Mouse (Mus musculus): Measurements from ENCODE around the gene Adipor2.
"Not testable (repeated sequence)": the region's sequence is repeated elsewhere in the genome, so short reads cannot be mapped to it uniquely, and the experiment has no call there.

Gene Adipor2

DNA sequence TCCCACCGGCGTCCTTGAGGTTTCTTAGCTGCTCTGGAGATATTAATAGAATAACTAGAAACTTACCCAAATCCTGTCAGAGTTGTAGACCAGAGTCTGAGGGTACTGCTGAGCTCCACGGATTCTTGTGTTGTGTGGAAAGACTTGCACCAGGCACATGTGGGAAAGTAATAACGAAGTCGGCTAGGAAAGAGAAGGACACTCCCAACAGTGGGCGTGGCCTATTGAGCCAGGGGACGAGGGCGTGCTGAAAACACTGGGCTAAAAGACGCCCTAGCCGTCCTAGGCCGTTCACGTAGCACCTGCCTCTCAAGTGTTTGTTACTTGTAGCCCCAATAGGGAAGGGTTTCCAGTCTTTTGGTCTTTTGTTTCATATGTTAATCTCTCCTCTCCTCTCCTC lies at the start of gene Adipor2:
Gene Adipor2 (minus strand): TSS at position 351 of the 400 bp plus-strand sequence.
- DNase-seq (ENCODE audit: low spot score in 2 of 2) = no peak

DNA sequence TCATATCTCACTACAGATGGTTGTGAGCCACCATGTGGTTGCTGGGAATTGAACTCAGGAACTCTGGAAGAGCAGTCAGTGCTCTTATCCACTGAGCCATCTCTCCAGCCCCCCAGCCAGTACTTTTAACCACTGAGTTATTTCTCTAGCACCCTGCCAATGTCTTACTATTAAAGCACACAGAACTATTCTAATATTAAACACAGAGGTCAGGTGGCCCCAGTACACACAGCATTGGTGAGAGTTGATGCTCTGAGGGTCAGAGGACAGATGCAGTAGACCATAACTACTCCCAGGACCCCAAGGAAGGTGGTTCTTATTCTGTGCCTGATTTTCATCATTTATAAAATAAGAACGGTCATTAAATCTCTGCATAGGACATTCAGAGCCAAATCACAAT lies 48.7 kb upstream of the Adipor2 start:
- DNase-seq (ENCODE audit: low spot score in 2 of 2) = no peak

DNA sequence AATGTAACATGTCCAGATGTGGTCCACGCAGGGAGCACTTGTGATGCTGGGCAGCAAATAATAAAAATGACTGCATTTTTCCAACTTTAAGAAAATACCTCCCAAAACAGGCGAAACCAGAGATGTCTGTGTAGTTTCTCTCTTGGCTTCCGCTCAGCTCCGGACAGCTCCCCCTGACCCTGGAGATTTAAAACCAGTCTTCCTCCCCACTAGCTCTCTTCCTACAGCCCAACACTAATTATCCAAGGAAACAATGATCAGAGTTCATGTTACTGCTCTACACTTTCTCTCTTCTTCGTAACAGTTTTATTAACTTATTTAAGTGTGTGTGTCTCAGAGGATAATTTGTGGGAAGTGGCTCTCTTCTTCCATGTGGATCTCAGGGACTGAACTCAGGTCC lies 42.9 kb upstream of the Adipor2 start:
- no peak for DNase-seq (ENCODE audit: low spot score in 2 of 2)

DNA sequence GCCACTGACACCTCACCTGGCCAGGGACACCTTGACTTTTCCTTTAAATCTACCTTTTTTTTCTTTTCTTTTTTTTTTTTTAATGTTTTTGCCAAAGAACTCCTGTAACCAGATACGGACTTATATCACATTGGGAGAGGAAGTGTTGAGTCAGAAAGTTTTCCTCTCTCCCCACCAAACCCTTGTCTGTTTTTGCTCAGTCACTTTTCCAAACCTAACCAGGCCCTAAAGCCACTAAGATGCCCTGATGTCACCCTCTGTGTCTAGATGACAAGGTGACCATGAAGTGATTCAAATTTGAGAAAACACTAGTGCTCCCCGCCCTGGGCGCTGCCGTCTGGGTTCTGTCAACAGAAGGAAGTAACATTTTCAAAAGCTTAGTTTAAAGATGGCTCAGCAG lies 41.5 kb upstream of the Adipor2 start:
- no peak for DNase-seq (ENCODE audit: low spot score in 2 of 2)

DNA sequence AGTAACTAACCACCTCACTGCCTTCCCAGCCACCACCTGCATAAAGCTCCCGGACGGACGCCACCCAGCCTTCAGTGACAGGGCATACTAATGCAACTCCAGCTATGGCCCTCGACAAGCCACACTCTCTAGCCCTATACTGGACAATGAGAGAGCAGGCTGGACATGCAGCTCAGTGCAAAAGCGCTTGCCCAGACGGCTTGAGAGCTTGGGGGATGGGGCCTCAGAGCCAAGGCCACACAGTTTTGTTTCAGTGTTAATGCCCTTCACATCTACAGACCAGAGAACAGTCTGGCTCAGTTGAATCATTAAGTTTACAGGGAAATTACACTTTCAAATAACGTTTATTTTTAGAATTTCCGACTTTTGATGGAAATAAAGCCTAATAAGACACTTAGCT lies 40.7 kb upstream of the Adipor2 start:
- DNase-seq (ENCODE audit: low spot score in 2 of 2) = no peak

DNA sequence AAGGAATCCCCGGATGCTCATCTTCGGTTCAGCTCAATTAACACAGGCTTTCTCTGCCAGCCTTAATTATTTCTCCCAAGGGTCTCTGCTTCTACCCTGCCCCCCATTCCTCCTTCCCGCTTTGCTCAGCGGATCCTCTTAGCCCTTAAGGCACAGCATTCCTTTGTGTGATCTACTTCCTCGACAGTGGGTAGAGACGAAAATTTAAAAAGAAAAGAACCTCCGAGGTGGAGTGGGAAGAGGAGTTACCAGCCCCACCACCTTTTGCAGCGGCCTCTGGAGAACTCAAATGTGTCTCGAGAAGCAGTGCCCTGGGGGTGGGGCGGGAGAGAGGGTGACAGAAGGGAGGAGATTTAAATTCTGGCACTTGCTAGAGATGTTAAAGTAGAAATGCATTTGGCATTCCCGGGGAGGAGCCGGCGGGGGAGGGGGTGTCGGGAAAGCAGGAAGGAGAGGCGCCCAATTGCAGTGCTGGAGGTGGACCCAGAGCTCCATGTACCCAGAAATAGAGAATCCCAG lies 34.5 kb upstream of the Adipor2 start:
- DNase-seq (ENCODE audit: low spot score in 2 of 2) = peak; percentile 87 to 88

DNA sequence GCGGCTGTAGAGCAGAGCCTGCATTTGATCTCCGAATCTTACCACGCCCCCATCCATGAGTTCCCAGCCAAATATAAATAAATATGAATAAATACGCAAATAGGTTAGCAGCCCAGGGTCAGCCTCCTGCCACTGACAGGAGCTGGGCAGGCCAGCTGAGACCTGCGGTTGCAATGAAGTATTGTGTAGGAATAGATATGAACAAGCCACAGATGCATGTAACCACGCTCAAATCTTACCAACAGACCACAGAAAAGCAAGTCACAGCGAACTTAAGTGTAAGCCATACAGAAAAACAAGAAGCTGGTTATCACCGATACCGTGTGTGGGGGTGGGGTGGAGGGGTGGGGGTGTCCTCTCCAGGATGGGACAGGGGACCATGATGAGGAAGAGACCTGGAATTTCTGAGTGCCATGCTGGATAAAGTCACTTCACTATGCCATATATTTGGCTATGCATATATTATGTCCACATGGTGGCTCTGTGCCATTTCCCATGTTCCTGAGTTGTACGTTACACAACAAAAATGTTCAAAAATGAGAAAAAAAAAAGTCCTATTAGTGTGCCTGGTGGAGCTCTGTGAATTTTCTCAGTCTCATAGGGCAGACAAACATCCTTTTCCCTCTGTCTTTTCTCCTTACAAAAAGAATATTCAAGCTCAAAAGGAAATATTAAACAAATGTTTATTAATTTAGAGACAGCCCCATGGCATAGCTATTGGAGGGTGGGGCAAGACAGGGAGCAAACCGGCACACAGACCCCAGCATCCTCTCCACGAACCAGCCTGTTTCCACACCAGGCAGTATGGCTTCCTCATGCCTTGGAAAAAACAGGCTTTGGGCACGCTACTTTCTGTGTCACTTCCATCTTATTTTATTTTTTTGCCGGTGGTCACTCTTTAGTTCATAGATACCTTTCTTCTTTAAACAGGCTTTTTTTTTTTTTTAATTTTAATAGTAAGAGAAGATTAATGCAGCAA lies 33.8 kb upstream of the Adipor2 start:
- no peak for DNase-seq (ENCODE audit: low spot score in 2 of 2)

DNA sequence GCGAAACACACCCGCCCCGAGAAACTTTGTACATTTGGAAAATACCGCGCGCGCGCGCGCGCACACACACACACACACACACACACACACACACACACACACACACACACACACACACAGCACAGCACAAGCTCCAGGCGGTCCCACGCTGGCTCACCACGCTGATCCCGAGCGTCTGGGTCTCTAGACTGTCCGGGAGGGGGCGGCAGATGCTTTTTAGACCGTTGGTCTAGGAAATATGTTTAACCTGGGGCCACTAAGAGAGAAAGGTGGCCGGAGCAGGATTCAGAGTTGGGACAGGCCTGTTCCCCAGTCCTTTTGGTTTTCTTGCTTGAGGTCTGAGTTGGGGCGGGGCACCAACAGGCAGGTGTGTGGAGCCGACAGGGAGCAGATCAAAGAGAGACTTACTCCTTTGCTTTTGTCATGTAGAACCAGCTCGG lies 31.6 kb upstream of the Adipor2 start:
- DNase-seq (ENCODE audit: low spot score in 2 of 2) = no peak

DNA sequence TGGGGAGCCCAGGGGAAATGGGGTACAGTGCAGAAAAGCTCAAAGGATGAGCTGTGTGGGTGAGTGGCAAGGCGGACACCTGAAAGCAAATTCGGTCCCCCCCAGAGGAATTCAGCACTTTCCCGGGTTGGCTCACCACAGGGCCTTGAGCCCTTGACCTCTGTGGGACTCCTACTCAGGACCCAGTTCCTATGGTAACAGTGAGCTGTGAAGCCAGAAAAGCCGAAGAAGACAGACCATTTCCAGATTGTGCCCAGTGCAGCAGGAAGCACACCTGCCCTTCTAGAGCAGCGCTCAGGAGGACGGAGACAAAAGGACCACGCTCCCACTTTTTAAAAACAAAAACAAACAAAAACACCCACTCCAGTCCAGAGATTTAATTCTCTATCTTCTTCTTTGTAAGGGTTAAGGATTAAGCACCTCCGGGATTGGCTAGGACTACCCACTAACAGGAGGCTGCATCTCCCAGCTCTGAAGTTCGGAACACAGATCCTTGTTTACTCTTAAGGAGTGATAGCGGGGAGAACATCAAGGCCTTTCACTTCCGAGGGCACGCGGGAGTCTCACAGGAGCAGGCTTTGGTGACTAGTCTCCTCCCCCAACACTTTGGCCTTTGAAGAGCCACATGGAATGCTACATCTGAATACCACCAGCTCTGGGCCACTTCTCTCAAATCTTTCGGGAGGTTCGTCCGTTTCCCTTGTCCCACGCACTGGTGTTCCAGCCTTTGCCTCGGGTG lies 31.0 kb upstream of the Adipor2 start:
- DNase-seq (ENCODE audit: low spot score in 2 of 2) = no peak

DNA sequence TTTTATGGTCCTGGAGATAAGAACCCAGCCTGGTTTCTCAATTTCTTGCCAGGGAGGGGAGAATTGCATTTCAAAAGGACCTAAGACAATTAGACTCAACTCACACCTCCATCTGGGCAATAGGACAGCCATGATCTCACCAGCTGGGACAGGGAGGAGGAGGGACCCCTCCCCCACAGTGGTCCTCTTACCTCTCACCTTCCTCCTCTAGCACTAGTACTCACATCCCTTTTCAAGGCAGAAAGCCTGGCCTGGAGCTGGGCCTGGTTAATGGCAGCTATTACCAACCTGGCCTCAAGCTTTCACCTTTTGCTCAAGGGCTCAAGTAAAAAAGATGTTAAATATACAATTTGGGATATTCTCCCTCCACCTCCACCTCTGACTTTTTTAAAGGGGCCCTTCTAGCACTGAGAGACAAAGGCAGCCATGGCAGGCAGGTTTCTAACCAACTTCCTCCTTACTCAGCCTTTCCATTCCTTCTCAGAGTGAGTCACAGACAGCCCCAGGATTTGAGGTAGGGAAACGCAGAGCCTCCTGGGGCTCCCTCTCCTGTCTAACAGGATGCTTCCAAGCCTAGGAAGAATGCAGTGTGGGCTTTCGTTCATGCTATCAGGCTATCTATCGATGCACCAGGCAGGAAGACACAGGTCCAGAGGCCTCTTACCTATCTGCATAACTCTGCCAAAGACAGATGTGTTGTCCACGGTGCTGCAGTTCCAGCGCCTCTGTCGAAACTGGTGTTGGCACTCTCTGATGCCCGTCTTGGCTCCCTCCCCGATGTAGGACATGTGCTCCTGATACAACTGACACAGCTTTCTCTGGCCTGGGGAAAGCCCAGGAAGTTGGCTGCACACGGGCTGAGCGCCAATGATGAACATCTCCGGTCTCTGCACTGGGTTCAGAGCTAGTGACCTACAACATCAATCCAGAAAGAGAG lies 28.4 kb upstream of the Adipor2 start:
- DNase-seq (ENCODE audit: low spot score in 2 of 2) = no peak

DNA sequence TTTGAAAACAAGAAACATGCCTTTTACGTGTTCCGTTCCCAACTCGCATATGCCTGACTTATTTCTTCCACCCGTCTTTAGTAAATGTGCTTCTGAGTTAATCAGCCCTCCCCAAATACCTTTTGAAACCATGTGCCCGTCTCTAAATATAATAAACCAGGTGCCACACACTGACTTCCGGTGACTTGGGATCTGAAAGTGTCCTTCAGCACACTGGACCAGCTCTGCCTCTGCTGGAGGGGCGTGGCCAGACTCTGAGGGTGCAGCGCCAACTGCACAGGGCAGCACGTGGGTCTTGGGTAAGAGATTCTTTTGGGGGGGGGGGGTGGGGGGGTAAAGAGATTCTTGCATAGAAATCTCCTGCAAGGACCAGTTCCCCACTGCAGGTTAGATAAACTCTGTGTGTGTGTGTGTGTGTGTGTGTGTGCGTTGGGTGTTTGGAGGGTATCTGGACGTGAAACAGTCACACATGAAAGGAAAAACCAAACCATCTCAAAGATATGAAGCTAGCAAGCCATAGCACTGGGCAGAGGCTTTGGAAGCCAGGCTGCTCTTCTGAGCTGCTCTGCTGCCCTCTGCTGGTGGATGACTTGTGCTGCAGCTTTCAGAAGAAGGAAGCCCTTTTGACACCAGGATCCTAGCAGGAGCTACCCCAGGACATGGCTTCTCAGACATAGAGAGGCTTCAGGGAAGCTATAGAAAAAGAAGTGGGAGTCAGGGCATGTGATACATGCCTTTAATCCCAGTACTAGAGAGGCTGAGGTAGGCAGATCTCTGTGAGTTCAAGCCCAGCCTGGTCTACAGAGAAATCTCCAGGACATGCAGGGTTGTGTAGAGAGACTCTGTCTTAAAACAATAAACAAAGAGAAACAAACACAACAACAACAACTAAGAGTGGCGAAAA lies 26.5 kb upstream of the Adipor2 start:
- peak; percentile 74 to 75 for DNase-seq (ENCODE audit: low spot score in 2 of 2)

DNA sequence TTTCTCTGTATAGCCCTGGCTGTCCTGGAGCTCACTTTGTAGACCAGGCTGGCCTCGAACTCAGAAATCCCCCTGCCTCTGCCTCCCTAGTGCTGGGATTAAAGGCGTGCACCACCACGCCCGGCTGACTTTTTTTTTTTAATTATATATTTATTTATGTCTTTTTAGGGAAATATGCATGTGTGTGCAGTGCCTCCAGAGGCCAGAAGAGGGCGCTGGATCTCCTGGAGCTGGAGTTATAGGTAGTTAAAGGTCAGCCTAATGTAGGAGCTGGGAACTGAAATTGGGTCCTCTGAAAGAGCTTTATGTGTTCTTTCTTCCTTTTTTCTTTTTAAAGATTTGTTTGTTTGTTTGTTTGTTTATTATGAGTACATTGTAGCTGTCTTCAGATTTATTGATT lies 25.2 kb upstream of the Adipor2 start:
- DNase-seq (ENCODE audit: low spot score in 2 of 2) = not testable (repeated sequence)

DNA sequence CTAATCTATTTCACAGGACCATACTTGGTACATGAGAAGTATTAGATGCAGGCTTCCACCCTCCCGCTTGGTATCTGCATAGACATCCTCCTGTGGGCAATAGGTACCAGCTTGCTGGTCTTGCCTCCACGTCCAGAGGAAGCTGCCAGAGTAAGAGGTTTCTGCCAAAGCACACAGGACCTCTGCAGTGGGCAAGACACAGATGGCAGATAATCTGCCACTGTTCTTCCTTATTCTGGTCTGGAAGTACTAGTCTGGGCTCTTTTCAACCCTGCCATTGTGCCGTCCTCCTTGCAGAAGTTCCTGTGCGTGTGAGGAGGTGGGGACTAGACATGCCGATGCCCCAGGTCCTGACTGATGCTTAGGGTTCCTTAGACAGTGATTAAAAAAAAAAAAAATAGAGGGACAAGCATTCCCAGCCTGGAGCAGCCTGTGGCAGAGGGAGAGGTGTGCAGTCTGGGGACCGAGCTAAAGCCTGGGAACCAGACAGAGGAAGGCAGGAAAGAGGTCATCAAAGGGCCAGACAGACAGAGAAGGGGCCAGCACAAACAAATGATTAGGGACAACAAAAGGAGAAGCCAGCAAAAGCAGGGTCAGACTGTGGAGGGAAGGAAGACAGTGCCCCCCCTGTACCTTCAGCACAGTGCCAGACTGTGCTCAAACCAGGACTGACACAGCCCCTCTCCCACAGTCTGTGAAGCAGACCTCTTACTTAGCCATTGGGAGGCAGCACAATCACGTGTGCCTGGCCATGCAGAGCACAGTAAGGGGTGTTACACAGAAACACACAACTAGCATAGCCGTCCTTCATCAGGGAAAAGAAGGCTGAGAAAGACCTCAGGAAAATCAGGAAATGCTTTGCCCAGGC lies 20.6 kb upstream of the Adipor2 start:
- DNase-seq (ENCODE audit: low spot score in 2 of 2) = no peak

DNA sequence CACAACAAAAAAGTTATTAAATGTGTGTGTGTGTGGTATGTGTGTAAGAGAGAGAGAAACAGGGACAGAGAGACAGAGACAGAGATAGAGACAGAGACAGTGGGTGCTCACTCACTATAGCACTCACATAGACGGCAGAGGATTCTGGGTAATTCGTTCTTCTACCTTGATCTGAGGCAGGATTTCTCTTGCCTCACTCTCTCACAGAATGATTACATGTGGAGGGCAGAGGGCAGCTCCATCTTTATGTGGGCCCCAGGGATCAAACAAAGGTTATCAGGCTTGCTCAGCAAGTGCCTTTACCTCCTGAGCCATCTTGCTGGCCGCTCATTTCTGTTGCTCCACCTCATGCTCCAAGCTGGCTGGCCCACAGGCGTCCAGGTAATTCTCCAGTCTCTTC lies 16.9 kb upstream of the Adipor2 start:
- DNase-seq (ENCODE audit: low spot score in 2 of 2) = no peak

DNA sequence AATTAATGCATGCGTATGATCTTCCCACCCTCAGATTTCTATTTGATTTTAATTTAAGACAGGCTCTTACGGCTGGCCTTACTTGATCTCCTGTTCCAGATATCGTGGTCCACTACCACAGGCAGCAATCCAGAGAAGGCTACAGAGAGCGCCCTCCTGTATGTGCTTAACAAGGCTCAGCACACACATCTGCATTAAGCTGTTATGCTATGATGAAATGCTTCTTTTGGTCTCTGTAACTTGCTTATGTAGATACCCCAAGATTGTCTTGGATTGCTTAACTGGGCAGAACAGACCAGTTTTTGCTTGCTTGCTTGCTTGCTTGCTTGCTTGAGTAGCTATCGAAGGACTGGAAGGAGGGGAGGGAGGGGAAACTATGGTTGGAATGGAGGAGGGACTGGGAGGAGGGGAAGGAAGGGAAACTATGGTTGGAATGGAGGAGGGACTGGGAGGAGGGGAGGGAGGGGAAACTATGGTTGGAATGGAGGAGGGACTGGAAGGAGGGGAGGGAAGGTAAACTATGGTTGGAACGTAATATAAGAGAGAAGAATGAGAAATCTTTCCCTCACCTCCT lies 14.3 kb upstream of the Adipor2 start:
- no peak for DNase-seq (ENCODE audit: low spot score in 2 of 2)

DNA sequence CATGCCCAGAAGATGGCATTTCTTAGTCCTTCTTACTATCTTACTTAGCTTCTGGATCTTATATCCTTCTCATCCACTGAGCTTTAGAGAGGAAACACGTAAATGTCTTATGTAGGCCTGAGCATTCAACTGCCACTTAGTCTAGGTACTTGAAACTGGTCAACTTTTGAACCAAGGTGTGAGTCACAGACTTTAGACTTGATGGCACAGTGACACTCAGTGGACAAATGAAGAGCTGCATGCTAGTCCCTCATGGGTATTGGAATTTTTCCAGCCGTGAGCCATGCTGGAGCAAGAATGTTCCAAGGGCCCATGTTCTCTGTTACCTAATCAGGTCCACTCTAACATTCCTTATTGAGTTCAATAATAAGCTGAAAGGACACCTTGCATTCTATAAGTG lies 13.0 kb upstream of the Adipor2 start:
- DNase-seq (ENCODE audit: low spot score in 2 of 2) = peak; percentile 54 to 74

DNA sequence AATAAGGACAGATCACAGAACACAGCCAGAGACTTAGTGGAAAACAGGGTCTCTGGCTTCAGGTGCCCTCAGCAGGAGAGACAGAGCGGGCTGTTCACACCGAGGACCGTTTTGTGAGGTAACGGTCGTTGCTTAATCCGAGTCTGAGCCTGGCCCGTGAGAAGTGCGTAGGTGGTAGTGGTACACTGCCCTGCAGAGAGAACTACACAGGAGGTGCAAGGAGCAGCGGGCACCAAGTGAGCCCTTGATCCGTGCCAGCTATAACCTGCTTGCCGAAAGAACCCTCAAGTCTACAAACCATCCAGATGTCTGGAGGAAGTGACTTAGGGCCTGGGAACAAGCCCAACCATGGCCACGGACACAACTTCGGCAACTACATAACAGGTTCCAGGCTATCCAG lies 11.8 kb upstream of the Adipor2 start:
- no peak for DNase-seq (ENCODE audit: low spot score in 2 of 2)

DNA sequence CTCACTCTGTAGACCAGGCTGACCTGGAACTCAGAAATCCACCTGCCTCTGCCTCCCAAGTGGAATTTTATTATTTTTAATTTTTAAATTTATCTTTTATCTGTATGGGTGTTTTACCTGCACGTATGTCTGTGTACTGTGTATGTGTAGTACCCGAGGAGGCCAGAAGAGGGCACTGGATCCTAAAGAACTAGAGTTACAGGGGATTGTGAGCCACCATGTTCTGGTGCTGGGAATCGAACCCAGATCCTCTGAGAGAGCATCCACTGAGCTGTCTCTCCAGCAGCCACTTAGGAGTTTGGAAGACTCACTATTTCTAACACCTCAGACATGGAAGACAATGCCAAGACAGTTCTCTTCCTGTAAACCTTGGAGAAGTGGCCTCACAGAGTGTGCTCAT lies 11.1 kb upstream of the Adipor2 start:
- no peak for DNase-seq (ENCODE audit: low spot score in 2 of 2)

DNA sequence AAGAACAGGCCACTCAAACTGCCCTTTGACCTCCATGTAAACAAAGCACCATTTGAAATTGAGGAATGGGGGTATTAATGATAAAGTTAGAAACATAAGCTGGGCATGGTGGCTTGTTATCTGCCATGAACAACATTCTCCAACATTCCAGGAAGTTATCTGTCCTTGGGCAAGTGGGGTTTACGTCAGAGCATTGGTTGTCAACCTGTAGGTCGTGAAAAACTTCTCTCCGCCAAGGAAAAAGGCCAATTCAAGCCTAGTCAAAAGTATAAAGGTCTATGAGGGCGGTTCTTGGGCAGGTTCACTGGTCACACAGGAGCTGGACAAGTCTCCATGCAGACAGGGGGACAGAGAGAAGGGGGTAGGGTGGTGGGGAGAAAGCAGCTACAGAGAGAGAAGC lies 3.5 kb upstream of the Adipor2 start:
- no peak for DNase-seq (ENCODE audit: low spot score in 2 of 2)

Data from frontal cortex, postnatal 36 days (tissue).